ENCODE assay signal across 29 mouse cellular contexts in the genomic region with DNA sequence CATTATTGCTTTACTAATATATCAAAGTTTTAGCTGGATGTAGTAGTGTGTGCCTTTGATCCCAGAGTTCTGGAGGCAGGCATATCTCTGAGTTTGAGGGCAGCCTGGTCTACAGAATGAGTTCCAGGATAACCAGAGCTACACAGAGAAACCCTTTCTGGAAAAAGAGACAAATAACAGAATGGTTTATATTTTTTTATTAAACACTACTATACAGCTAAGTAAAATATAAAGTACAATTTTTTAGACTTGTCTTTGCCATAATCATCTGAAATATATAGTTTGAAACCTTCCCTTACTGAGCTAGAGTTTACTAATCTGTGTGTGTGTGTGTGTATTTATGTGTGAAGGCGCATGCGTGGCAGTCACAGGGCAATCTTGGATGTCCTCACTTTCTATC. TPM values are rescaled to one million over a fixed set of nuclear protein-coding genes. Genes with fewer than 3 reads are reported as not detected.
DNase-seq lines count a peak whose midpoint lies in the region; ATAC-seq and TF ChIP-seq lines count a peak whose summit lies in the region.
"Had no signal": no experiment of that assay in that cellular context is flagged by ENCODE, and none has a peak within 500 bp of the region (broad histone marks: within the 10 kb centered on the region; RNA-seq: fewer than 3 reads in every experiment).

A gene (plus strand): TSS at position 301 of the 400 bp plus-strand sequence.

- H3K27me3 ChIP-seq in heart, embryonic 12.5 days (replicated peaks) = no peaks in the 10 kb centered on the region
- no peaks in the 10 kb centered on the region for H3K27me3 ChIP-seq in heart, embryonic 14.5 days (ENCODE audit: control insufficient read depth, insufficient read depth, low read length)
- H3K27me3 ChIP-seq in lung, embryonic 14.5 days (ENCODE audit: insufficient read depth, low read length) = no peaks in the 10 kb centered on the region
- H3K27me3 ChIP-seq in lung, postnatal 0 days (replicated peaks; ENCODE audit: insufficient read depth, low read length) = no peaks in the 10 kb centered on the region
- H3K27me3 ChIP-seq: embryonic facial prominence, embryonic 13.5 days; embryonic facial prominence, embryonic 15.5 days; forebrain, embryonic 12.5 days had no signal

- TF ChIP-seq EP300 in lung, postnatal 0 days (IDR thresholded peaks at IDR 0.05) = no peak

- DNase-seq in heart, postnatal 14 days = no peak
- no peak for DNase-seq in heart, postnatal 10 days
- no peak for DNase-seq in lung, embryonic 14.5 days
- DNase-seq in lung, postnatal 0 days (ENCODE audit: low spot score) = no peak
- DNase-seq: adrenal gland, adult 2 months; adrenal gland, postnatal 10 days; adrenal gland, postnatal 25 days; cerebellum, adult 11 months; cerebellum, adult 18-20 months; cerebellum, adult 8-10 months; cerebellum, adult 9-11 months; cerebellum, postnatal 14 days; cerebellum, postnatal 36 days; embryo, embryonic 11 days had no signal

- no peak within 1 kb of the TSS for H3K9ac ChIP-seq in heart, embryonic 12.5 days
- H3K9ac ChIP-seq in heart, embryonic 14.5 days (ENCODE audit: low read length) = no peak within 1 kb of the TSS
- no peak within 1 kb of the TSS for H3K9ac ChIP-seq in lung, embryonic 14.5 days
- no peak within 1 kb of the TSS for H3K9ac ChIP-seq in lung, postnatal 0 days (replicated peaks; ENCODE audit: low read depth)
- H3K9ac ChIP-seq: embryonic facial prominence, embryonic 13.5 days; embryonic facial prominence, embryonic 15.5 days; forebrain, embryonic 12.5 days had no signal

- no peak for ATAC-seq in heart, embryonic 12.5 days (ENCODE audit: insufficient number of reproducible peaks, low FRiP score)
- no peak for ATAC-seq in heart, embryonic 14.5 days (ENCODE audit: insufficient number of reproducible peaks, insufficient read depth, low FRiP score, low read depth)
- ATAC-seq in lung, embryonic 14.5 days (ENCODE audit: insufficient read depth) = no peak
- ATAC-seq in lung, postnatal 0 days = no peak
- ATAC-seq: forebrain, embryonic 14.5 days had no signal

- TF ChIP-seq CTCF in lung, embryonic 14.5 days (IDR thresholded peaks at IDR 0.05; ENCODE audit: low read depth) = no peak
- no peak for TF ChIP-seq CTCF in lung, postnatal 0 days (IDR thresholded peaks at IDR 0.05)

- WGBS in heart, embryonic 12.5 days = 71% methylated on average over 2 of the region's 2 CpGs
- WGBS in heart, embryonic 14.5 days = 84% methylated on average over 2 of the region's 2 CpGs
- WGBS in lung, embryonic 14.5 days = 77% methylated on average over 2 of the region's 2 CpGs
- WGBS in lung, postnatal 0 days = 76% methylated on average over 2 of the region's 2 CpGs

- intact Hi-C loops in heart, postnatal 14 days (cut with DNase I) = no loop called here
- intact Hi-C loops in heart, postnatal 10 days (cut with DNase I) = no loop called here

- H3K4me1 ChIP-seq in heart, embryonic 12.5 days (replicated peaks) = no peaks in the 10 kb centered on the region
- H3K4me1 ChIP-seq in heart, embryonic 14.5 days (ENCODE audit: control insufficient read depth in 2 of 2, insufficient read depth in 2 of 2, low read length in 2 of 2) = no peaks in the 10 kb centered on the region
- H3K4me1 ChIP-seq in lung, embryonic 14.5 days (ENCODE audit: insufficient read depth) = no peaks in the 10 kb centered on the region
- no peaks in the 10 kb centered on the region for H3K4me1 ChIP-seq in lung, postnatal 0 days (ENCODE audit: insufficient read depth, low read depth, low read length)
- H3K4me1 ChIP-seq: embryonic facial prominence, embryonic 13.5 days; embryonic facial prominence, embryonic 15.5 days; forebrain, embryonic 10.5 days; forebrain, embryonic 12.5 days had no signal

- H3K27ac ChIP-seq in heart, embryonic 12.5 days (ENCODE audit: poor library complexity, severe bottlenecking) = no peak within 1 kb of the TSS
- H3K27ac ChIP-seq in heart, embryonic 14.5 days (replicated peaks in 1 of 2; ENCODE audit: control insufficient read depth in 1 of 2, insufficient read depth in 1 of 2, low read depth in 2 of 2, low read length in 2 of 2) = no peak within 1 kb of the TSS
- H3K27ac ChIP-seq in lung, embryonic 14.5 days (ENCODE audit: low read depth) = no peak within 1 kb of the TSS
- no peak within 1 kb of the TSS for H3K27ac ChIP-seq in lung, postnatal 0 days (ENCODE audit: low read length)
- H3K27ac ChIP-seq: embryonic facial prominence, embryonic 13.5 days; embryonic facial prominence, embryonic 15.5 days; forebrain, embryonic 10.5 days; forebrain, embryonic 12.5 days had no signal

- no peaks in the 10 kb centered on the region for H3K36me3 ChIP-seq in heart, embryonic 12.5 days
- H3K36me3 ChIP-seq in heart, embryonic 14.5 days (ENCODE audit: control insufficient read depth, insufficient read depth, low read length) = no peaks in the 10 kb centered on the region
- no peaks in the 10 kb centered on the region for H3K36me3 ChIP-seq in lung, embryonic 14.5 days (ENCODE audit: insufficient read depth)
- H3K36me3 ChIP-seq in lung, postnatal 0 days (ENCODE audit: insufficient read depth, low read length) = no peaks in the 10 kb centered on the region
- H3K36me3 ChIP-seq: embryonic facial prominence, embryonic 13.5 days; embryonic facial prominence, embryonic 15.5 days; forebrain, embryonic 10.5 days; forebrain, embryonic 12.5 days had no signal

- H3K4me2 ChIP-seq in heart, embryonic 12.5 days = peak within 1 kb of the TSS; percentile 38
- H3K4me2 ChIP-seq in heart, embryonic 14.5 days (ENCODE audit: low read length) = peak within 1 kb of the TSS; percentile 23; the same call in 1 of the 2 replicates
- peak within 1 kb of the TSS; percentile 16; the same call in 1 of the 2 replicates for H3K4me2 ChIP-seq in lung, embryonic 14.5 days
- no peak within 1 kb of the TSS for H3K4me2 ChIP-seq in lung, postnatal 0 days (replicated peaks; ENCODE audit: low read depth, low read length)
- H3K4me2 ChIP-seq: embryonic facial prominence, embryonic 13.5 days; embryonic facial prominence, embryonic 15.5 days; forebrain, embryonic 12.5 days had no signal

- no peaks in the 10 kb centered on the region for H3K9me3 ChIP-seq in heart, embryonic 12.5 days (replicated peaks)
- no peaks in the 10 kb centered on the region for H3K9me3 ChIP-seq in heart, embryonic 14.5 days (ENCODE audit: control insufficient read depth, low read length)
- no peaks in the 10 kb centered on the region for H3K9me3 ChIP-seq in lung, embryonic 14.5 days (ENCODE audit: low read depth, low read length)
- H3K9me3 ChIP-seq in lung, postnatal 0 days (ENCODE audit: low read length) = no peaks in the 10 kb centered on the region
- H3K9me3 ChIP-seq: embryonic facial prominence, embryonic 13.5 days; embryonic facial prominence, embryonic 15.5 days; forebrain, embryonic 10.5 days; forebrain, embryonic 12.5 days had no signal

- no peak within 1 kb of the TSS for H3K4me3 ChIP-seq in heart, embryonic 12.5 days
- H3K4me3 ChIP-seq in heart, embryonic 14.5 days (ENCODE audit: control insufficient read depth in 1 of 2, insufficient read depth in 1 of 2, low read depth in 1 of 2, low read length in 2 of 2) = no peak within 1 kb of the TSS
- H3K4me3 ChIP-seq in lung, embryonic 14.5 days (ENCODE audit: low read depth, low read length) = no peak within 1 kb of the TSS
- H3K4me3 ChIP-seq in lung, postnatal 0 days (ENCODE audit: low read depth, low read length) = no peak within 1 kb of the TSS
- H3K4me3 ChIP-seq: embryonic facial prominence, embryonic 13.5 days; embryonic facial prominence, embryonic 15.5 days; erythroblast, embryonic 14.5 days; forebrain, embryonic 10.5 days; forebrain, embryonic 12.5 days had no signal

RNA-seq across cellular contexts. Expression of the gene that starts here (rescaled TPM):
- not detected in 2 replicates for polyA plus RNA-seq in heart, embryonic 12.5 days (2016; fragmentation: Nextera tagmentation; extraction: Ambion mirVana)
- total RNA-seq in heart, postnatal 14 days (2021) = not detected
- not detected in 2 replicates for polyA plus RNA-seq in heart, embryonic 14.5 days (2014; fragmentation: Nextera tagmentation; extraction: Ambion mirVana)
- total RNA-seq in heart, postnatal 10 days (2021) = not detected
- polyA plus RNA-seq in lung, embryonic 14.5 days (2014; fragmentation: Nextera tagmentation; extraction: Ambion mirVana) = not detected in 2 replicates
- not detected in 2 replicates for polyA plus RNA-seq in lung, postnatal 0 days (2015; fragmentation: Nextera tagmentation; extraction: Ambion mirVana)
- total RNA-seq: adrenal gland, adult 2 months; adrenal gland, postnatal 10 days; adrenal gland, postnatal 25 days; adrenal gland, postnatal 4 days; common myeloid progenitor, adult 5-6 weeks; ES-E14; MEL had no signal
- polyA plus RNA-seq: adrenal gland, adult 2 months; brain, embryonic 14.5 days; C2C12; embryonic facial prominence, embryonic 11.5 days; embryonic facial prominence, embryonic 13.5 days; embryonic facial prominence, embryonic 15.5 days; erythroblast, embryonic 14.5 days; forebrain, embryonic 10.5 days; forebrain, embryonic 12.5 days; forebrain, embryonic 14.5 days had no signal
